Mouse (Mus musculus) limb, embryonic 14.5 days (tissue): ENCODE measurements around the gene Taar7a. TPM values are rescaled to one million over a fixed set of nuclear protein-coding genes. Genes with fewer than 3 reads are reported as not detected.

Experiments
- ATAC-seq: fragments of 200-750 bp; cut with Nextera tagmentation; 2 replicates; pipeline ENCODE4 v1.8.0; 2017; ENCODE audit warnings: low read depth, moderate number of reproducible peaks, moderate TSS enrichment; ENCODE audit not compliant: low FRiP score
- DNase-seq: peaks from one replicate; pipeline ENCODE4 v3.0.0-alpha.2; 2015; ENCODE audit warnings: low spot score
- H3K27ac ChIP-seq: fragments of 300-500 bp; sonication (generic); replicated peaks from 2 replicates; pipeline ENCODE4 v1.5.1; 2014; ENCODE audit warnings: low read depth, mild to moderate bottlenecking, low read length, moderate library complexity, mixed read lengths
- H3K27me3 ChIP-seq: fragments of 300-500 bp; sonication (generic); 2 replicates; pipeline ENCODE4 v1.6.1; 2014; ENCODE audit warnings: low read length, mixed read lengths; ENCODE audit not compliant: control insufficient read depth, insufficient read depth
- H3K36me3 ChIP-seq: fragments of 300-500 bp; sonication (generic); 2 replicates; pipeline ENCODE4 v1.6.1; 2014; ENCODE audit warnings: mild to moderate bottlenecking, low read length, moderate library complexity, mixed read lengths; ENCODE audit not compliant: control insufficient read depth, insufficient read depth
- H3K4me1 ChIP-seq: fragments of 300-500 bp; sonication (generic); 2 replicates; pipeline ENCODE4 v1.6.1; 2014; ENCODE audit warnings: antibody characterized with exemption, low read length, mixed read lengths; ENCODE audit not compliant: control insufficient read depth, insufficient read depth
- H3K4me2 ChIP-seq: fragments of 300-500 bp; sonication (generic); replicated peaks from 2 replicates; pipeline ENCODE4 v1.6.1; 2014; ENCODE audit warnings: low read depth, mild to moderate bottlenecking, low read length, moderate library complexity; ENCODE audit not compliant: severe bottlenecking
- H3K4me3 ChIP-seq: fragments of 300-500 bp; sonication (generic); replicated peaks from 2 replicates; pipeline ENCODE4 v1.5.1; 2014; ENCODE audit warnings: low read length
- H3K9ac ChIP-seq: fragments of 300-500 bp; sonication (generic); 2 replicates; pipeline ENCODE4 v1.6.1; 2014; ENCODE audit warnings: mild to moderate bottlenecking, low read depth, low read length, moderate library complexity; ENCODE audit not compliant: severe bottlenecking
- H3K9me3 ChIP-seq: fragments of 300-500 bp; sonication (generic); 2 replicates; pipeline ENCODE4 v1.6.1; 2016; ENCODE audit warnings: low read length; ENCODE audit not compliant: control insufficient read depth
- POLR2A ChIP-seq: fragments of 200-500 bp; IDR thresholded peaks from 2 replicates; pipeline ENCODE4 v1.8.0; 2012; ENCODE audit warnings: inconsistent platforms, mild to moderate bottlenecking, moderate library complexity, borderline replicate concordance; ENCODE audit not compliant: insufficient read depth, insufficient read length; ENCODE audit errors: extremely low read depth
- WGBS: fragments of 180-500 bp; shearing (Covaris S2); extraction: QIAGEN DNeasy Blood & Tissue Kit; methylation state at CpG from one replicate; pipeline ENCODE4 v1.1.7; 2014; 5-methylcytosine and 5-hydroxymethylcytosine counted together
- polyA plus RNA-seq, 2 experiments: library from polyadenylated mRNA; depleted of rRNA in 1 of 2; stranded (reverse) in 1 of 2; unstranded in 1 of 2; fragments of >200 nt; fragmentation: Nextera tagmentation in 1 of 2; extraction: Ambion mirVana in 1 of 2; gene quantifications; 2 replicates each; pipeline versions ENCODE4 v1.2.1 to v1.2.3; 2012 to 2014

Taar7a gene
- polyA plus RNA-seq (2012; rRNA removed): not detected in 2 replicates
- polyA plus RNA-seq (2014; fragmentation: Nextera tagmentation; extraction: Ambion mirVana): not detected in 2 replicates

DNA sequence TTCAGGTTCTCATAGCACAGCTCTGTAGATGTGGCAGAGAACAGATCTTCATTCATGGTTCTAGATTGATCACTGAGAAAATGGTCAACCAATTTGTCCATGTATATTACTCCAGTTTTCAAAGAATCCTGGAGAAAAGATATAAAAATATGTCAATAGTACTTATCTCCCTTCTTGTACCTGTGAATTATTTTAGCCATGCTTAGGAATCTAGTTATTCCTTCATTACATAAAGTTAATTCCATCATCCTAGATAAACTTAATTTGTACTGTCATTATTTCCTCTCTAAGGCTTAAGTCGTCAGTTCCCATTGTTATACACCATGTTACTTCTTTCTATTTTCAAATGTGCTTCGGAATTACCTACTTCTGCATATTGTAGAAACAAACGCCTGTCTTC, at the start of gene Taar7a:
TSS of gene Taar7a (minus strand) at position 101 of the 400 bp plus-strand sequence.
- H3K9ac ChIP-seq: no peak within 1 kb of the TSS
- H3K27me3 ChIP-seq: no peaks in the 10 kb centered on the region
- no peak for DNase-seq
- no peak for ATAC-seq
- H3K9me3 ChIP-seq: no peaks in the 10 kb centered on the region
- no peak for TF ChIP-seq POLR2A
- H3K27ac ChIP-seq: no peak within 1 kb of the TSS
- no peaks in the 10 kb centered on the region for H3K4me1 ChIP-seq
- H3K4me3 ChIP-seq: no peak within 1 kb of the TSS
- no peaks in the 10 kb centered on the region for H3K36me3 ChIP-seq
- 82% methylated on average over 3 of the region's 3 CpGs for WGBS
- no peak within 1 kb of the TSS for H3K4me2 ChIP-seq

GRCm38 (mm10) chr10:24040120-24040869, 47.0 kb upstream of the Taar7a start:
- TF ChIP-seq POLR2A: no peak
- no peak for DNase-seq
- no peak overlapping the region for H3K27ac ChIP-seq
- no peak overlapping the region for H3K9ac ChIP-seq
- no peaks in the 10 kb centered on the region for H3K27me3 ChIP-seq
- no peaks in the 10 kb centered on the region for H3K36me3 ChIP-seq
- no peak overlapping the region for H3K4me2 ChIP-seq
- no peak overlapping the region for H3K4me3 ChIP-seq
- no peaks in the 10 kb centered on the region for H3K9me3 ChIP-seq
- ATAC-seq: no peak
- 72% methylated on average over 2 of the region's 2 CpGs for WGBS
- H3K4me1 ChIP-seq: no peaks in the 10 kb centered on the region

DNA sequence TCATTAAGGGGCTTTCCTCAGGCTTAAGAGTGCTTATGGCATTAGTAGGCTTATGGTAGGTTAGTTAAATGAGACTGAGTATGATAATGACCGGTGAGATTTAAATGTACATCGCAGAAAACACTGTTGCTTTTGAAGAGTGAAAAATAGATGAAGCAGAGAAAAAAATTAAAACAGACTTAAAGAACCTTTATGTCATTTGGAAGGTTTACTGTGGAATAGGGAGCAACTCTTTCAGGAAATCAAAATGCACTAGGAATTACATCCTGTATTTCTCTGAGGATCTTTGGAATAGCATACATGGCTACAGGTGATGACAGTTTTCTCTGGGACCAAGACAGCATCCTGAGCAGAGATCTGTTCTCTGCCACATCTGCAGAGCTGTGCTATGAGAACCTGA, 44.0 kb upstream of the Taar7a start, which contains the start of gene Taar7e:
TSS of gene Taar7e (plus strand) at position 301 of the 400 bp plus-strand sequence.
- no peak within 1 kb of the TSS for H3K27ac ChIP-seq
- DNase-seq: no peak
- TF ChIP-seq POLR2A: no peak
- no peaks in the 10 kb centered on the region for H3K27me3 ChIP-seq
- H3K9ac ChIP-seq: no peak within 1 kb of the TSS
- H3K9me3 ChIP-seq: no peaks in the 10 kb centered on the region
- no peak within 1 kb of the TSS for H3K4me3 ChIP-seq
- no peak within 1 kb of the TSS for H3K4me2 ChIP-seq
- no peak for ATAC-seq
- H3K36me3 ChIP-seq: no peaks in the 10 kb centered on the region
- WGBS: 88% methylated on average over 2 of the region's 2 CpGs
- no peaks in the 10 kb centered on the region for H3K4me1 ChIP-seq

- no peak overlapping the region for H3K4me2 ChIP-seq
- no peak for DNase-seq
- H3K27ac ChIP-seq: no peak overlapping the region
- H3K4me3 ChIP-seq: no peak overlapping the region
- H3K36me3 ChIP-seq: no peaks in the 10 kb centered on the region
- H3K9me3 ChIP-seq: no peaks in the 10 kb centered on the region
- no peak overlapping the region for H3K9ac ChIP-seq
- TF ChIP-seq POLR2A: no peak
- ATAC-seq: no peak
- H3K4me1 ChIP-seq: no peaks in the 10 kb centered on the region
- H3K27me3 ChIP-seq: no peaks in the 10 kb centered on the region
Measured at GRCm38 (mm10) chr10:24031347-24031746, 38.1 kb upstream of the Taar7a start.

GRCm38 (mm10) chr10:24026922-24027321, 33.6 kb upstream of the Taar7a start, which contains the start of gene Taar7d:
Gene Taar7d, plus strand, starts transcription at chr10:24027222.
- H3K27ac ChIP-seq: no peak within 1 kb of the TSS
- no peak within 1 kb of the TSS for H3K9ac ChIP-seq
- H3K9me3 ChIP-seq: no peaks in the 10 kb centered on the region
- no peaks in the 10 kb centered on the region for H3K27me3 ChIP-seq
- H3K4me2 ChIP-seq: no peak within 1 kb of the TSS
- DNase-seq: no peak
- H3K36me3 ChIP-seq: no peaks in the 10 kb centered on the region
- no peak within 1 kb of the TSS for H3K4me3 ChIP-seq
- TF ChIP-seq POLR2A: no peak
- no peak for ATAC-seq
- H3K4me1 ChIP-seq: no peaks in the 10 kb centered on the region

DNA sequence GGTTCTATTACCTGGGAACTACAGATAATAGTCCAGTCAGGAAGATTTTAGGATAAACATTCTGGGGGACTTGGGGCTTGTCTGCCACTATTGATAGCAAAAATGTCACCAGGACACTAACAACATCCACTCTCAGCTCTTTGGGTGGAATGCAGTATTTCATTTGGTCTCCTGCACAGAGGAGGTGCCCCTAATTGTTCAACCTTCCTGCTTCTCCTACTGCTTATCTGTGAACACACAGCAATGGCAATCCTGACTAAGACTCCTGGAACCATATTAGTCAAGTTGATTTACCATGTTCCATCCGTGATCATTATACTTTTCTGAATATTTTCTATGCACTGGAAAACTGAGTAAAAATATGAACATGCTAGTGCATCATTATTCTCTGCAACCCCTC, 14.9 kb upstream of the Taar7a start:
- Histone ChIP-seq H3K4me2 (no peak overlapping the region), H3K9me3 (no peaks in the 10 kb centered on the region), H3K27me3 (no peaks in the 10 kb centered on the region), H3K4me3 (no peak overlapping the region), H3K27ac (no peak overlapping the region), H3K36me3 (no peaks in the 10 kb centered on the region), H3K9ac (no peak overlapping the region), H3K4me1 (no peaks in the 10 kb centered on the region)
- DNase-seq (no peak), ATAC-seq (no peak)
- TF ChIP-seq POLR2A: no peak
- 79% methylated on average over 1 of the region's 1 CpGs for WGBS
